Mouse (Mus musculus) limb, embryonic 14.5 days (tissue): ENCODE measurements around the gene Mrpl43. TPM values are rescaled to one million over a fixed set of nuclear protein-coding genes. Genes with fewer than 3 reads are reported as not detected.
"Not testable (repeated sequence)": the region's sequence is repeated elsewhere in the genome, so short reads cannot be mapped to it uniquely, and the experiment has no call there.

Experiments
- ATAC-seq: fragments of 200-750 bp; cut with Nextera tagmentation; 2 replicates; pipeline ENCODE4 v1.8.0; 2017; ENCODE audit warnings: low read depth, moderate number of reproducible peaks, moderate TSS enrichment; ENCODE audit not compliant: low FRiP score
- DNase-seq: peaks from one replicate; pipeline ENCODE4 v3.0.0-alpha.2; 2015; ENCODE audit warnings: low spot score
- H3K27ac ChIP-seq: fragments of 300-500 bp; sonication (generic); replicated peaks from 2 replicates; pipeline ENCODE4 v1.5.1; 2014; ENCODE audit warnings: low read depth, mild to moderate bottlenecking, low read length, moderate library complexity, mixed read lengths
- H3K27me3 ChIP-seq: fragments of 300-500 bp; sonication (generic); 2 replicates; pipeline ENCODE4 v1.6.1; 2014; ENCODE audit warnings: low read length, mixed read lengths; ENCODE audit not compliant: control insufficient read depth, insufficient read depth
- H3K36me3 ChIP-seq: fragments of 300-500 bp; sonication (generic); 2 replicates; pipeline ENCODE4 v1.6.1; 2014; ENCODE audit warnings: mild to moderate bottlenecking, low read length, moderate library complexity, mixed read lengths; ENCODE audit not compliant: control insufficient read depth, insufficient read depth
- H3K4me1 ChIP-seq: fragments of 300-500 bp; sonication (generic); 2 replicates; pipeline ENCODE4 v1.6.1; 2014; ENCODE audit warnings: antibody characterized with exemption, low read length, mixed read lengths; ENCODE audit not compliant: control insufficient read depth, insufficient read depth
- H3K4me2 ChIP-seq: fragments of 300-500 bp; sonication (generic); replicated peaks from 2 replicates; pipeline ENCODE4 v1.6.1; 2014; ENCODE audit warnings: low read depth, mild to moderate bottlenecking, low read length, moderate library complexity; ENCODE audit not compliant: severe bottlenecking
- H3K4me3 ChIP-seq: fragments of 300-500 bp; sonication (generic); replicated peaks from 2 replicates; pipeline ENCODE4 v1.5.1; 2014; ENCODE audit warnings: low read length
- H3K9ac ChIP-seq: fragments of 300-500 bp; sonication (generic); 2 replicates; pipeline ENCODE4 v1.6.1; 2014; ENCODE audit warnings: mild to moderate bottlenecking, low read depth, low read length, moderate library complexity; ENCODE audit not compliant: severe bottlenecking
- H3K9me3 ChIP-seq: fragments of 300-500 bp; sonication (generic); 2 replicates; pipeline ENCODE4 v1.6.1; 2016; ENCODE audit warnings: low read length; ENCODE audit not compliant: control insufficient read depth
- POLR2A ChIP-seq: fragments of 200-500 bp; IDR thresholded peaks from 2 replicates; pipeline ENCODE4 v1.8.0; 2012; ENCODE audit warnings: inconsistent platforms, mild to moderate bottlenecking, moderate library complexity, borderline replicate concordance; ENCODE audit not compliant: insufficient read depth, insufficient read length; ENCODE audit errors: extremely low read depth
- WGBS: fragments of 180-500 bp; shearing (Covaris S2); extraction: QIAGEN DNeasy Blood & Tissue Kit; methylation state at CpG from one replicate; pipeline ENCODE4 v1.1.7; 2014; 5-methylcytosine and 5-hydroxymethylcytosine counted together
- polyA plus RNA-seq, 2 experiments: library from polyadenylated mRNA; depleted of rRNA in 1 of 2; stranded (reverse) in 1 of 2; unstranded in 1 of 2; fragments of >200 nt; fragmentation: Nextera tagmentation in 1 of 2; extraction: Ambion mirVana in 1 of 2; gene quantifications; 2 replicates each; pipeline versions ENCODE4 v1.2.1 to v1.2.3; 2012 to 2014

The Mrpl43 gene
- polyA plus RNA-seq, 2 experiments, result 55.0 to 67.6 TPM

DNA sequence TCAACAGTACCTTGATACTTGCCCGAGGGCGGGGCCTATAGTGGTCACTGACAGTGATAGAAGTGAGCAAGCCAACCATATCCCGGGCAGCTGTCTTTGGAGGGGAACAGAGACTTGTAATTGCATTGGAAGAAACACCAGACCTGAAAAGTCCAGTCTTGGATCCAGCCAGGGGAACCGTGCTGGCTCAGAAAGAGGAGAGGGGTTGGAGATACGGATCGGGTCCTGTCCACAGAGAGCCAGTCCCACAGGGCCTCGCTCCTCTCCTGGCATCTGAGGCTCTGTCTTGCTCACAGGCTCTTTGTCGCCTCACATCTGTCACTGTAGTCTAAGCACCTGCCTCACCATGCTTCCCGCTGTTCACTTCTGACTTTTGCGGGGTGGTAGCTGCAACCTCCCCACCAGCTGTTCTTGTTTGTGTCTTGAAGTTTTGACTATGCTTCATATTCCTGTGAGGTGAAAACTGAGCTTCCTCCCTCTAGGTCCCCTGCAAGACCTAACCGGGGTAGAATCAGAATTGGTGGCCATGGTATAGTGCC, 38.2 kb upstream of the Mrpl43 start:
- Histone ChIP-seq H3K27me3 (peaks cover 24% of the 10 kb centered on the region), H3K36me3 (no peaks in the 10 kb centered on the region)

DNA sequence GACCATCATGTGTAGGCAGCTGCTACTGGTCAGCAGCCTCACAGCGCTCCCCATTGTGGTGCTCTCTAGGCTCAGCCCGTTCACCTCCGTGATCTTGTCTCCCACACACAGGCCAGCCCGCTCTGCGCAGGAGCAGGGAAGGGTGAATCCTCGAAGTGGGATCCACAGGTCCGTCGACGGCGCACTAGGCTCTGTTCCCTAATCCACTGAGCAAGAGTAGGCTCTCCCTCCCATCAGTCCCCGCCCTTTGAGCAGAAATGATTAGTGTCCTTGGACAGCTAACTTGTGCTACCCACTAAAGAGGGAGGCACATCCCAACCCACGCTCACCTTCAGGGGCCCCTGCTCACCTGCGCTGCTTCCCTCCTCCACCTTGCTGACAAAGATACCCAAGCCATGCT, 34.0 kb upstream of the Mrpl43 start:
- Histone ChIP-seq H3K9ac (no peak overlapping the region), H3K4me3 (no peak overlapping the region), H3K4me1 (no peaks in the 10 kb centered on the region), H3K27me3 (peaks cover 14% of the 10 kb centered on the region), H3K4me2 (no peak overlapping the region), H3K36me3 (no peaks in the 10 kb centered on the region), H3K9me3 (no peaks in the 10 kb centered on the region), H3K27ac (no peak overlapping the region)
- ATAC-seq (no peak), DNase-seq (no peak)
- no peak for TF ChIP-seq POLR2A
- 49% methylated on average over 13 of the region's 13 CpGs for WGBS

More for the DNA sequence above, 38.2 kb upstream of the Mrpl43 start:
- Histone ChIP-seq H3K9me3 (no peaks in the 10 kb centered on the region), H3K9ac (no peak overlapping the region), H3K27ac (no peak overlapping the region), H3K4me3 (no peak overlapping the region), H3K4me2 (no peak overlapping the region), H3K4me1 (peaks cover 25% of the 10 kb centered on the region)
- DNase-seq (no peak), ATAC-seq (no peak)
- WGBS, result 57% methylated on average over 11 of the region's 11 CpGs
- no peak for TF ChIP-seq POLR2A

DNA sequence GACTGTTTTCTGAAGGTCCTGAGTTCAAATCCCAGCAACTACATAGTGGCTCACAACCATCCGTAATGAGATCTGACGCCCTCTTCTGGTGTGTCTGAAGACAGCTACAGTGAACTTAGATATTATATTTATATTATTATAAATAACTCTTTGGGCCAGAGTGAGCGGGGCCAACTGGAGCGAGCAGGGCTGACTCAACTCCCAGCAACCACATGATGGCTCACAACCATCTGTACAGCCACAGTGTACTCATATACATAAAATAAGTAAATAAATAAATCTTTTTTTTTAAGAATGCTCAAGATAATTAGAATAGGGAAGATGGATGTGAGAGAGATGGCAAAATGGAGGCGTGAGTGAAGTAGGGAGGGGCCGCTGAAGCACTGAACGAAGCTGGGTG, 32.0 kb upstream of the Mrpl43 start:
- ATAC-seq, H3K27me3 ChIP-seq, H3K9me3 ChIP-seq, H3K4me1 ChIP-seq, H3K4me2 ChIP-seq, H3K36me3 ChIP-seq, H3K4me3 ChIP-seq, DNase-seq, H3K9ac ChIP-seq, H3K27ac ChIP-seq: not testable (repeated sequence)
- WGBS, result 92% methylated on average over 7 of the region's 7 CpGs

DNA sequence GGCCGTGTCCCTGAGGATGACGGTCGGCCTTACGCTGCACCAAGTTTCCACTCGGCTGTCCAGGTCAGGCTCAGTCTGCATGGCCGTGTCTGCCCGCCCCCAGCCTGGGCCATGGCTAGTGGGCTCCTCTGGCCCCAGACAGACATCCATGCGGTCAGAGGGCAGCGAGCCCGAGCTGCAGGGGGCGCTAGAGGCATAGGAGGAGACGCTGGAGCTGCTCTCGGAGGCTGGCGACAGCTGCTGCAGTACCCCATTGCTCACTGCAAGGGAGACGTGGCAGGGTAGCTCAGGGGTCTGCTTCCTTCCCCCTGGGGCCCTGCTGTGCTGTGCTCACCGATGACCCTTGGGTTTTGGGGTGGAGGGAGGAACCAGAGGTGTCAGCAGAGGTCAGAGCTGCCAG, 30.6 kb upstream of the Mrpl43 start:
- no peak overlapping the region for H3K9ac ChIP-seq
- H3K4me3 ChIP-seq, result no peak overlapping the region
- H3K27me3 ChIP-seq, result peaks cover 4% of the 10 kb centered on the region; the same call in 1 of the 2 replicates
- H3K36me3 ChIP-seq, result no peaks in the 10 kb centered on the region
- DNase-seq, result no peak
- no peak overlapping the region for H3K4me2 ChIP-seq
- no peaks in the 10 kb centered on the region for H3K9me3 ChIP-seq
- no peak for ATAC-seq
- no peak overlapping the region for H3K27ac ChIP-seq
- H3K4me1 ChIP-seq, result no peaks in the 10 kb centered on the region
- no peak for TF ChIP-seq POLR2A
- 37% methylated on average over 15 of the region's 16 CpGs for WGBS

DNA sequence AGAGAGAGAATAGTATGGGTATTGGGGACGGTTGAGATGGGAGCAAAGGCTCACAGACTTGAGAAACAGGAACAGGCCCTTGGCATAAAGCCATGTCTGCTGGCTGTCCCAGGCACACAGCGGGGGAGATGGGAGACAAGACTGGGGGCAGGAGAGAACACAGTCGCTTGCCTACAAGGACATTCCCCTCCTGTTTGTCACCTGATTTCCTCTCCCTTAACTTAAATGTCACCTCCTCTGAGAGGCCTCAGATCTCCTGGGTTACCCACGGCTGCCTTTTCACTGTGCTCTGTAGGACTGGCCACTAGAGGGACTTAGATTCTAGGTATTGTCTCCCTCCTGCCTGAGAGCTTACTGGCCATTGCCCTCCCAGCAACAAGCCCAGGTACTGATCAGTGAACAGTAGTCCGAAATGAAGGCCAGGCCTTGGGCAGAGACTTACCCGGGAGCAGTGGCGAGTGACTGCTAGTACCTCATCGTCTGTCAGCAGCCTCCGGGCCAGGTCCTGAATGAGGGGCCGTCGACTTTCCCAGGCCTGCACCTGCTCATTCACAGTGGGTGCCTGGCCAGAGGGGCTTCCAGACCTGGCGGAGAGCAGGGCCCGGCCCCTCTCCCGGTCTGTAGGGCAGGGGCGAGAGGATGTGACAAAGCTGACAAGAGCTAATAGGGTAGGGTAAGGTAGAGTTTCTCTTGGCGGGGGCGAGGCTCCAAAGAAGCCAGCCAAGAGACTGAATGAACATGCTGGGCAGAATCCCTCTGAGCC, 26.5 kb upstream of the Mrpl43 start:
- Histone ChIP-seq H3K4me3 (no peak overlapping the region), H3K36me3 (peaks cover 14% of the 10 kb centered on the region), H3K9ac (no peak overlapping the region), H3K9me3 (no peaks in the 10 kb centered on the region), H3K27me3 (no peaks in the 10 kb centered on the region), H3K4me1 (0 out of 2 replicates have a peak, but pooled peaks cover 4% of the 10 kb centered on the region), H3K4me2 (no peak overlapping the region), H3K27ac (no peak overlapping the region)
- no peak for DNase-seq
- no peak for ATAC-seq
- 51% methylated on average over 17 of the region's 17 CpGs for WGBS
- TF ChIP-seq POLR2A, result no peak
